Mouse (Mus musculus) kidney, postnatal 14 days (tissue): ENCODE data around the gene Smarca4.
"Not testable (repeated sequence)": the region's sequence is repeated elsewhere in the genome, so short reads cannot be mapped to it uniquely, and the experiment has no call there.

Experiments
- DNase-seq: peaks from one replicate; pipeline ENCODE4 v3.0.0; 2022; ENCODE audit warnings: mixed read lengths

The Smarca4 gene

GRCm38 (mm10) chr9:21668946-21669345 lies 53.0 kb downstream of the Smarca4 start:
- no peak for DNase-seq

GRCm38 (mm10) chr9:21670354-21670753 lies 54.4 kb downstream of the Smarca4 start:
- DNase-seq: no peak

GRCm38 (mm10) chr9:21671753-21672152 lies 55.8 kb downstream of the Smarca4 start:
- DNase-seq: no peak

- no peak for DNase-seq
These were observed 61.7 kb downstream of the Smarca4 start for GRCm38 (mm10) chr9:21677706-21678105.

DNA sequence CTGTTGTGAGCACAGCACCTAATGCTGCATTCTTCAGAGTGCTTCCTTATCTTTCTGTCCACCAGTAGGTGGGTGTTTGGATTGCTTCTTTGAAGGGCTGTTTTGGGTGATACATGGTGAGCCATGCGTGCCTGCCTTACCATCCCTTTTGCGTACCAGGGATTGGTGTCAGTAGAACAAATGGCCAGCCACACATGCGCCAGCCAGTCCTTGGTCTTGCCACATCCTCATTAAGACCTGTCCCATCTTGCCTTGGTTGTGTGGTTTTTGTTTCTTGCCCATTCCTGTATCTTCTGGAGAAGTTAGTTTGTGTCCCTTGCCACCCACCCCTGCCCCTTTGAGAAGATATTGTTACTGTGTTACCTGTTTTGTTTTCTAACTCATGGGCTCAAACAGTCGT lies 64.5 kb downstream of the Smarca4 start:
- DNase-seq: no peak

DNA sequence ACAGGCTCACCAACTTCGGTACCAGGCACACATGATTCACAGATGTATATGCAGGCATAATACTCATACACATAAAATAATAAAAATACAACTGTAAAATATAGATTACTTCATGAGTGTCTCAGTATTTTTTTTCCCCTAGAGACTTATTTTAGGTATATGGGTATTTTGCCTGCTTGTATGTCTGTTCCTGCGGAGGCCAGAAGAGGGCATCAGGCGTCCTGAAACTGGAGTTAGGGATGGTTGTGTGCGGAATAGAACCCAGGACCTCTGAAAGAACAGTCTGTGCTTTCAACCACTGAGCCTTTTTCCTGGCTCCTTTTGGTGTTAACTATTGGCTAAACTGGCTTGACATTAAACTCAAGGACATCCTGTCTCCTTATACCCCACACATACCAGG lies 66.9 kb downstream of the Smarca4 start:
- no peak for DNase-seq

GRCm38 (mm10) chr9:21683897-21684296 lies 67.9 kb downstream of the Smarca4 start:
- DNase-seq: no peak

GRCm38 (mm10) chr9:21688554-21688953 lies 72.6 kb downstream of the Smarca4 start:
- DNase-seq: no peak

GRCm38 (mm10) chr9:21690031-21690430 lies 74.1 kb downstream of the Smarca4 start:
- peak; percentile 55 for DNase-seq

DNA sequence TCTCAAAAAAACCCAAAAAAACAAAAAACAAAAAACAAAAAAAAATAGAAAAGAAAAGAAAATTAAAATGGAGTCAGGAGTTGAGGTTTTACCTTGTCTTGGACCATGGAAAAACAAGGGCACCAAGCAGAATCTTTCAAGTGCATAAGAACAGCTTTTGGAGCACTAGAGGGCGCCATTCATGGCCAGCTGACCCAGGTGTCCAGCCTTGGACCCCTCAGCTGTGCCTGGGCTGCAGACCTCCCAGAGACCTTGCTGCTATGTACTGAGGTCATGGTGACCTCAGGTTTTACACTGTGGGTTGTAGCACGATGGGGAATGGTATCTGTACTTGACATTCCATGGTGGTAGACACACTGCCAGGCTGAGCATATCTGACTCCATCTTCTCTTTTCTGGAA lies 75.9 kb downstream of the Smarca4 start:
- DNase-seq: peak; percentile 43

DNA sequence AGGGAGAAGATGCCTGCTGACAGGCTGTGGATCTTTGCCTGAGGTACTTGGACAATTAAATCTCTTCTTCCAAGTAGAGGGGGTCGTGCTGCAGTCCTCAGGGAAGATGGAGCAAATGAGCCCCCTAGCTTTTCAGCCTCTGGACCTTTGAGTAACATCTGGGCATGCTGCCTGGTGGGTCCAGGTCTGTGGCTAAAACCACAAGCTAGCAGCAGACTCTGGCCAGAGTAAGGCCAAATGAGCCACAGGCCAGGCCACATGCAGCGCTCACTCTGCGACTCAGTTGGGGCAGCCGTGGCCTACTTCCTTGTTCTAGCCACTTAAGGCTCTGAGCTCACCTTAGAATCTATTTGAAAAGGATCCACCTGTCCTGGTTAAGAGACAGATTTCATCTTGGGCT lies 76.5 kb downstream of the Smarca4 start:
- no peak for DNase-seq

DNA sequence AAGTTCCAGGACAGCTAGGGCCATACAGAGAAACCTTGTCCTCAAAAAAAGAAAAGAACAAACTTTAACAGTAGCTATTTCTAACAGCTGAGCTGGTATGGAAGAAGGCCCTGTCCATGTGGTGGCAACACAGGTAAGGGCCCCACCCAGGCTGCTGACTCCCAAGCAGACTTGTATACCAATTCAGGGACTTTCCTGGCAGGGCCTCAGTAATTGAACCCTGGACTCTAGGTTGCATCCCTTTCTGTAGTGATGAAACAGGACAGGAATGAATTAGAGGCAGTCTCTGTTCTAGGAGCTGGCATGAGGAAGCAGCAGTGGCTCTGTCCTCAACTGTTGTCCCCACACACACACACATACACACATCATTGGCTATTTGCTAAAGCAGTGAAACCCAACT lies 78.1 kb downstream of the Smarca4 start:
- DNase-seq: no peak

- DNase-seq: no peak
These were observed 79.3 kb downstream of the Smarca4 start for GRCm38 (mm10) chr9:21695229-21695792.

DNA sequence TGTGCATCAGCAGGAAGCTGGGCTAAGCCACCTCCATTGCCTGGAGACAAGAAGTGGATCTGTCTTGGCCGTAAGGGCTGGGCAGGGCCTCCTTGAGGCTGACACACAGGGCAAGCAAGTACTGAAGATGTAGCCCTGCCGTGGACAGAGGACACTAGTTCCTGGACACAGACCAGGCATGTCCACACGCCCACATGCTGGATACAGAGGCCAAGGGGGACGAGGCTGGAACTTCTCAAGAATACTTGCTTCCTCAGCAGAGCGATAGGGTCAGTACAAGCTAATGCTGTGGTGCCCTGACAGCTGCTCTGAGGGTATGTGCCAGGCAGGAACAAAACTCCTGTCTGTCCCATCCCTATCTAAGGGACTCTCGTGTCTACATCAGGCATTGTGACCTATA lies 81.2 kb downstream of the Smarca4 start:
- DNase-seq: peak; percentile 30

DNA sequence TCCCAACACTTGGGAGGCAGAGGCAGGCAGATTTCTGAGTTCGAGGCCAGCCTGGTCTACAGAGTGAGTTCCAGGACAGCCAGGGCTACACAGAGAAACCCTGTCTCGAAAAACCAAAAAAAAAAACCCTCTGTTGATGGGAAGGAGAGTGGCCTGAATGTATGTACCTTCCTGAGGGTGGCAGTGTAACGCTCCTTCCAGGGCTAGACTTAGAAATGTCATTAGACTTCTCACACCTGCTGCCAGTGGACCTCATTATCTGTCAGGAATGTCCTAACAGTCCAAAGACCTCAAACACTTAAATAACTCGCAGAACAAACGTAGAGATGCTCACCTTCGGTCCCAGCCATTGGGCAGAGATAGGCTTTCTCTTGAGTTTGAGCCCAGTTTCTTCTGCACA lies 83.3 kb downstream of the Smarca4 start:
- not testable (repeated sequence) for DNase-seq

DNA sequence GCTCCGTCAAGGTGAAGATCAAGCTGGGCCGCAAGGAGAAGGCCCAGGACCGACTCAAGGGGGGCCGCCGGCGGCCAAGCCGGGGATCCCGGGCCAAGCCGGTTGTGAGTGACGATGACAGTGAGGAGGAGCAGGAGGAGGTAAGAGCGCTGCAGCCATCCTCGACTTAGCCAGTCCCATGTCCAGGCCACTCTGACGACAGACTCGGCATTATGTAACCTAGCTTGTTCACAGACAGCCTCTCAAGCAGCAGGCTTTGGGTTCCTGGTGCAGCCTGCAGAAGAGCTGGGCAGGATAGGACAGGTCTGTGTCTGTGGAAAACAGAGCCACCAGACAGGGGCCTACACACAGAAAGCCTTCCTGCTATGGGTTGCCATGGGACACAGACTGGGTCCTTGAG lies 85.1 kb downstream of the Smarca4 start:
- DNase-seq: no peak

DNA sequence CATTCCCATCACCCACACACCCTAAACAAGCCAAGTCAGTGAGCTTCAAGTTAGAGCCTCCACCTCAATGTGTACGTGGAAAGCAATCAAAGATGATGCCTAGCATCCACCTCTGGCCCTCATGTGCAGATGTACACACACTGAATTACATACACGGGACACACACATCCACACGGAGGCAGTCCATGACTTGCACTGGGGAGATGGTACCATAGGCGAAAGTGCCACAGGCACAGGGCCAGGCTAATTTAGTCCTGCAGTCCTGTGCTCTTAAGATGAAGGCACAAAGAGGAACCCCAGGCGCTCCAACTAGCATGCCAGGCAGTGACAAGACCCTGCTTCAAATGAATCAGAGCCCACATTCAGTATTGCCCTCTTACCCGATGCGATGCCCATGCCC lies 87.5 kb downstream of the Smarca4 start:
- no peak for DNase-seq

DNA sequence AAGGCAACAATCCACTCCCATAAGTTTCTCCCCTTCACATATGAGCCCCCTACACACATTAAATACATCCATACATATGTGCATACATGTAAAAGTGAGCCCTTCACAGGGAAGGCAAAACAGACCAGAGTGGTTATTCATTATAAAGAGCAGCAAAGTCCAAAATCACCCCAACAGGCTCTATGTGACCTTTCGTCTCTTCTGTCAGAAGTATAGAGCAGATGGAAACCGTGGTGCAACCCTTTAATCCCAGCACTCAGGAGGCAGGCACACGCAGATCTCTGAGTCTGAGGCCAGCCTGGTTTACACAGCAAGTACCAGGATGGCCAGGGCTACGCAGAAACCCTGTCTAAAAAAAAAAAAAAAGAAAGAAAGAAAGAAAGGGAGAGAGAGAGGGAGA lies 90.1 kb downstream of the Smarca4 start:
- no peak for DNase-seq

DNA sequence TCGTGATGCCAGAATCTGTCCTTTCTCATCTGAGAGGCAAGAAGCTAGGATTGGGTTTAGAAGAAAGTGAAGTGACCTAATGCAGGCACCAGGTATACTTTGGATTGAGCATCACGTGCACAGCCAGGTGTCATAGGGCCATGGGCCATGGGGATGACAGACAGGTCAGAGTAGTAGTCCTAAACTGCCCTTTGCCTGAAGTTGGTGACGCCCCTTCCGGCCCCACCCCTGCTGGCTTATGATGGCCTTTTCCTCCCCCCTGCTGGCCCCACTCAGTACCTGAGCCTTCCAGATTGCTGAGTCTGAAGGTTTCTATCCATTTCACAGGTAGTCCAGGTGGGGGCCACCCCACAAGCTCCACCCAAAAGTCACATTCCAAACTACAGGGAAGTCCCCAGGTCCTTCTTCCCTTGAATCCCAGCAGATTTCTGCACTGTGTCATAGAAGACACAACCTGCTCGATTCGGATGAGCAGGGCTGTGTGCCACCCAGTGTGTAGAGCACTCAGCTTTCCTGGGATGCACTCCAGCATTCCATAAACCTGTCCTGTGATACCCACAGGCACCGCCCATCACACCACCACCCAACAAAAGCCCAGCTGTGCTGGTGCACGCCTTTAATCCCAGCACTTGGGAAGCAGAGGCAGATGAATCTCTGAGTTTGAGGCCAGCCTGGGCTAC lies 90.8 kb downstream of the Smarca4 start:
- DNase-seq: no peak

DNA sequence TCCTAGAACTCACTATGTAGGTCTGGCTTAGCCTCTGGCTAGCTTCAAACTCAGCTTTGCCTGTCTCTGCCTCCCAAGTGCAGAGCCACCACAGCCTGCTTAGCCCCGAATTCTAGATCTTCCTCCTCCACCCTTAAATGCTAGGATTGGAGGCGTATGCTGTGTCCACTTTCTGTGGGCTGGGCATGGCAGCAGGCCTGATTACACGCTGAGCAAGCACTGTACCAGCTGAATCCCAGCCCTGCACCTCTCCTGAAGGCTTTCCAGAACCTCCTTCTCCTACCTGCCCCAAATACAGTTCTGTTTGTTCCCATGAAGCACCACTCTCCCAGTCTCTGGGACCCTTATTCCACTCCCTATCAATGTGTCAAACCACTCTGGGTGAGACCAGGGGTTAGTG lies 93.4 kb downstream of the Smarca4 start:
- no peak for DNase-seq

DNA sequence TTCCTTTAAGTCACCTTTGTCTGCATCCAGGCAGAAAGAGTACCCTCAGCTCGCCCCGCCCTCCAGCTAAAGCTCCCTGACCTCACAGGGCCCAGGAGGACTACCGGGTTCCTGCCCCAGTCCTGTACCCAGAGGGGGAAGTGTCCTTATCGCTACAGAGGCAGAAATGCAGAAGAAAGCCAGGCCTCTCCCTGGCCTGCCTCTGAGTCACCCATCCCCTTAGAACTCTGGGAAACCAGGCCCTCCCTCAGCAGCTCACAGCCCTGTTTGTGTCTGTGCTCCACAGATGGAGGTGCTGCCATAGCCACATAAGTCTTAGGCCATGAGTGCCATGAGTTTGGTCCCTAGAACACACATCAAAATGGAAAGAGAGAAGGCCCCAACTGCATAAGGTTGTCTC lies 99.3 kb downstream of the Smarca4 start:
- DNase-seq: no peak

DNA sequence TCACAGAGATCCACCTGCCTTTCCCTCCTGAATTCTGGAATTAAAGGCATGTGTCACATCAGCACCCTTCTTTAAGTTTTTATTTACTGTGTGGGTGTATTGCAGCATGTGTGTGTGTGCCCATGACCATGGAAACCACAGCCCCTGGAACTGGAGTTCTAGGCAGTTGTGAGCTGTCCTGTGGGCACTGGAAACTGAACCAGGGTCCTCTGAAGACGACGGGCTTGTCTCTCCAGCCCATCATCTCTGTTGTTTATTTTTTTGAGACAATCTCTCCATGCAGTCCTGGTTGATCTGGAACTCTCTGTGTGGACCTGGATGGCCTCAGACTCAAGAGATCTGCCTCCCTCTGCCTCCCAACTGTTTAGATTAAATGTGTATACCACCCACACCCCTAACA lies 101.0 kb downstream of the Smarca4 start:
- no peak for DNase-seq

GRCm38 (mm10) chr9:21721036-21721435 lies 105.1 kb downstream of the Smarca4 start:
- DNase-seq: no peak

GRCm38 (mm10) chr9:21723377-21724146 lies 107.6 kb downstream of the Smarca4 start, which contains the start of gene Ldlr:
TSS of gene Ldlr (plus strand) at chr9:21723483.
- DNase-seq: peak; percentile 87
